Mouse (Mus musculus): ENCODE results near the gene B230118H07Rik. TPM values are rescaled to one million over a fixed set of nuclear protein-coding genes. Genes with fewer than 3 reads are reported as not detected.

The B230118H07Rik gene
- polyA plus RNA-seq, 1 experiment from 2014 or later: 61.1 TPM

DNA sequence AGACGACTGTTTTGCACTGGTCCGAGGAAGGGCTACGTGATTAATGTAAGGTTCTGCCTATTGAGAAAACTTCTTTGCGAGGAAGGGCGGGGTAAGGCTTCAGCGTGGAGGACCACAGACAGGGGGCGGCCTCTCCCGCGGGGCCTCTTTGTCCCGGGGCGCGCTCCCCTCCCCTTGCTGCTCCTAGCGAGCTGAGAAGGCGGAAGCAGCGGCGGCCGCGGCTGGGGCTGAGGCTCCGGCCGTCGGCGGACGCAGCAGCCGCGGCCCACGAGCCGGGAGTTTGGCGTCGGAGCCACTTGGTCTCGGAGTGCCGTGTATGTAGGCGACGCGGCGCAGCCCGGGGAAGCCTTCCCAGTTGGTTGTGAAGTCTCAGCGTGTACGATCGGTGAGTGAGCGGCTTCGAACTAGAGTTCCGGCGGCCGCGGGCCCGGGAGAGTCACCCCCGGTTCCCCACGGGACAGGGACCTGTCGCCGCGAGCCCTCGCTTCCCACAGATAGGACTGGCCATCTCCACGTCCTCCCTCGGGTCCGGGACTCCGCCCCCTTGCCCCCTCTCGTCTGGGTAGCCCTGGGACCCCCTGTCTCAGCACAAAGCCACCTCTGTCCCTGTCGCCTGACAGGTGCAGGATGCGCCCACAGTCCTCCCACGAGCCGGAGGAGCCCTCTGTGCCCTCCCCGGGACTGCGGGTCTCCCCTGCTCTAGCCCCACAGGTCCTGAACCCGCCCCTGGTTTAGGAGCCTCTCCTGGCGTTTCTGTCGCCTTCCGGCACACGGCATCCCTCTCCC lies 29.1 kb upstream of the B230118H07Rik start, which contains the start of gene Traf6:
TSS of gene Traf6 (plus strand) at position 194 of the 786 bp plus-strand sequence.
- Histone ChIP-seq H3K27me3 (ENCODE audit: control insufficient read depth, insufficient read depth, low read length) (no peaks in the 10 kb centered on the region), H3K9me3 (ENCODE audit: control insufficient read depth, low read length) (no peaks in the 10 kb centered on the region), H3K9ac (peak within 1 kb of the TSS; percentile 72), H3K4me3 (replicated peaks; ENCODE audit: low read length) (peak within 1 kb of the TSS; percentile 78), H3K27ac (peak within 1 kb of the TSS; percentile 5; the same call in 1 of the 2 replicates), H3K4me2 (replicated peaks) (peak within 1 kb of the TSS; percentile 74), H3K36me3 (replicated peaks; ENCODE audit: control insufficient read depth, insufficient read depth) (no peaks in the 10 kb centered on the region), H3K4me1 (replicated peaks; ENCODE audit: control insufficient read depth, insufficient read depth, low read length) (peaks cover 6% of the 10 kb centered on the region; the same call in 1 of the 2 replicates)
- under 1% methylated on average over 68 of the region's 68 CpGs for WGBS
- DNase-seq (ENCODE audit: low spot score) (peak; percentile 78), ATAC-seq (ENCODE audit: low FRiP score) (peak; percentile 88)

DNA sequence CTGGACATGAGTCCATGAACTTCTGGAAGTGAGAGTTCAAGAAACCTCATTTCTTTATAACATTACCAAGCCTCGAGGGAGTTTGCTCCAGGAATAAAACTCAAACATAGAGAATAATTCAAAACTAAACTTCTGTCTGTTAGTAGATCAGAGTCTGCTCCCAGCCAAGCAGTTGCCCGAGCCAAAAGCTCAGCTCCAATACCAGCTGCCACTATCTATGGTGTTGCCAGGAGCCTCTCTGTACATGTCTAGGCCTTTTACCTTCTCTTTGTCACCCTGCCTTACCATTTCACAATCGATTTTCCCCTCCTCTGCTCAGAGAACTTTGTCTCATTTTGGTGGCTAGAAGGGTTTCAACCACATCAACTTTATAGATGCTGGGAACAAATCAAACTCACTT lies 24.2 kb upstream of the B230118H07Rik start:
- ATAC-seq (ENCODE audit: low FRiP score): no peak
- WGBS: 87% methylated on average over 3 of the region's 3 CpGs

DNA sequence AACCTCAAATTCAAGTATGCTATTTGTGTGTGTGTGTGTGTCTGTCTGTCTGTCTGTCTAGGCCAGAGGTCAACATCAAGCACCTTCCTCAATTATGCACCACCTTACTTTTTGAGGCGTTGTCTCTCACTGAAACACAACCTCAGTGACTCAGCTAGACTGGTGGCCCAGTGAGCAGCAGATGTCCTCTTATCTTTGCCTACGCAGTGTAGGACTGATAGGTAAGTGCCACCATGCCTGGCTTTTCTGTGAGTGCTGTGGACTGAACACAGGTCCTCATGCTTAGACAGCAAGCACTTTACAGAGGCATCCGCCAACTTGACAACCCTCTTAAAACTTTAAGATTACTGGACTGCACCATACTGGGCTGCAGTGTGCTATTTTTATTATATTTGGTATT lies 19.4 kb upstream of the B230118H07Rik start:
- ATAC-seq (ENCODE audit: low FRiP score) (no peak), DNase-seq (ENCODE audit: low spot score) (no peak)
- H3K4me1 ChIP-seq (replicated peaks; ENCODE audit: control insufficient read depth, insufficient read depth, low read length): no peaks in the 10 kb centered on the region
- H3K9me3 ChIP-seq (ENCODE audit: control insufficient read depth, low read length): no peaks in the 10 kb centered on the region
- H3K4me2 ChIP-seq (replicated peaks): no peak overlapping the region
- no peaks in the 10 kb centered on the region for H3K36me3 ChIP-seq (replicated peaks; ENCODE audit: control insufficient read depth, insufficient read depth)
- H3K4me3 ChIP-seq (replicated peaks; ENCODE audit: low read length): no peak overlapping the region
- no peaks in the 10 kb centered on the region for H3K27me3 ChIP-seq (ENCODE audit: control insufficient read depth, insufficient read depth, low read length)
- H3K27ac ChIP-seq: no peak overlapping the region
- no peak overlapping the region for H3K9ac ChIP-seq
- WGBS: 92% methylated on average over 3 of the region's 3 CpGs

More for the DNA sequence above, 24.2 kb upstream of the B230118H07Rik start:
- no peak overlapping the region for H3K9ac ChIP-seq
- no peaks in the 10 kb centered on the region for H3K36me3 ChIP-seq (replicated peaks; ENCODE audit: control insufficient read depth, insufficient read depth)
- H3K4me1 ChIP-seq (replicated peaks; ENCODE audit: control insufficient read depth, insufficient read depth, low read length): no peaks in the 10 kb centered on the region
- H3K9me3 ChIP-seq (ENCODE audit: control insufficient read depth, low read length): no peaks in the 10 kb centered on the region
- no peak for DNase-seq (ENCODE audit: low spot score)
- no peaks in the 10 kb centered on the region for H3K27me3 ChIP-seq (ENCODE audit: control insufficient read depth, insufficient read depth, low read length)
- H3K4me2 ChIP-seq (replicated peaks): no peak overlapping the region
- no peak overlapping the region for H3K27ac ChIP-seq
- no peak overlapping the region for H3K4me3 ChIP-seq (replicated peaks; ENCODE audit: low read length)

DNA sequence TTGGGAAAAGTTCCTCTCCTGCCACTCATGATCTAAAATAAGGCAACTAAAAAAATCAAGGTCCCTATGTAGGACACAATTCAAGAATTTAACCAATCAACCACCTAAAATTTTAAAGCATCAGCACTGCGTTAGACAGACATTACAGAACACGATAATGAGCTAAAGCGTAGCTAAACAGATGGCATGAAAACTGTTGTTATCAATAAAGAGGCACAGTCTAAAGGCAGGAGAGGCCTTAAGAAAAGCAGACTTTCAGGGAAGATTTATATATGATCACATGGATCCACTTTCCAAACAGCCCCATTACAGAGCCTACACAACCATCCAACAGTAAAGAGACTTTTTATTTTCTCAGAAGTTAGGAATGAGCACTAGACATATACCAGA lies 16.4 kb upstream of the B230118H07Rik start:
- DNase-seq (ENCODE audit: low spot score) (no peak), ATAC-seq (ENCODE audit: low FRiP score) (peak; percentile 24; the same call in 1 of the 2 replicates)
- H3K4me1 ChIP-seq (replicated peaks; ENCODE audit: control insufficient read depth, insufficient read depth, low read length): no peaks in the 10 kb centered on the region
- no peaks in the 10 kb centered on the region; the same call in 1 of the 2 replicates for H3K27me3 ChIP-seq (ENCODE audit: control insufficient read depth, insufficient read depth, low read length)
- no peaks in the 10 kb centered on the region for H3K9me3 ChIP-seq (ENCODE audit: control insufficient read depth, low read length)
- 0 out of 2 replicates have a peak overlapping the region, but pooled peaks have one; percentile 16 for H3K9ac ChIP-seq
- H3K4me3 ChIP-seq (replicated peaks; ENCODE audit: low read length): no peak overlapping the region
- no peak overlapping the region for H3K4me2 ChIP-seq (replicated peaks)
- H3K36me3 ChIP-seq (replicated peaks; ENCODE audit: control insufficient read depth, insufficient read depth): no peaks in the 10 kb centered on the region
- 74% methylated on average over 3 of the region's 3 CpGs for WGBS
- peak overlapping the region; percentile 36; the same call in 1 of the 2 replicates for H3K27ac ChIP-seq

DNA sequence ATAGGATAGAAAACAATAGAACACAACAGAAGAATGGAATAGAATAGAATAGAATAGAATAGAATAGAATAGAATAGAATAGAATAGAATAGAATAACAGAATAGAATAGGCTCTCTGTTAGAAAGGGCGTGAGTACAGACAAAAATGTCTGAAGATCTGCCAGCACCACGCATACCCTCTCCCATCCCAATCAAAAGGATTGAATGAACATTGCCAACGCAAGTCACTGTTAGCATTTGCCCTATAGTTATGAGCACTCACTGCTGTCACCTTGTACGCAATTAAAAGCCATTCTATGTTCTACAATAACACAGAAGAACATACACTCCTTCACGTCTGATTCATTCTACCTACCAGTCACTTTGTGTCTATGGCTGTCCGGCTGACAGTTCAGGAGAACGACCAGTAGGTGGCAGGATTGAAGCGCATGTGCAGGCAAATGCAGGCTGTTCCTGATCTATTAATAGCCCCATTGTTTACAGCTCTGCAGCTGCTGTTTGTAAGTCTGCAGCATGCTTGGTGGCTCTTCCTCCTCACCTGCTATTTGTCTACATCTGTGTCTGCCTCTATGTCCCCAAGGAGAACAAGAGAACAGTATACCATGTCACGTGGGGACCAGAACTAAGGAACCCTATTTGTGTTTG lies 15.8 kb upstream of the B230118H07Rik start:
- H3K9me3 ChIP-seq (ENCODE audit: control insufficient read depth, low read length): no peaks in the 10 kb centered on the region
- no peaks in the 10 kb centered on the region for H3K36me3 ChIP-seq (replicated peaks; ENCODE audit: control insufficient read depth, insufficient read depth)
- H3K4me3 ChIP-seq (replicated peaks; ENCODE audit: low read length): no peak overlapping the region
- H3K4me1 ChIP-seq (replicated peaks; ENCODE audit: control insufficient read depth, insufficient read depth, low read length): no peaks in the 10 kb centered on the region
- no peaks in the 10 kb centered on the region; the same call in 1 of the 2 replicates for H3K27me3 ChIP-seq (ENCODE audit: control insufficient read depth, insufficient read depth, low read length)
- 0 out of 2 replicates have a peak overlapping the region, but pooled peaks have one; percentile 16 for H3K9ac ChIP-seq
- WGBS: 20% methylated on average over 9 of the region's 9 CpGs
- ATAC-seq (ENCODE audit: low FRiP score) (peak; percentile 76; the same call in 1 of the 2 replicates), DNase-seq (ENCODE audit: low spot score) (peak; percentile 79)
- H3K4me2 ChIP-seq (replicated peaks): no peak overlapping the region
- H3K27ac ChIP-seq: peak overlapping the region; percentile 36; the same call in 1 of the 2 replicates

DNA sequence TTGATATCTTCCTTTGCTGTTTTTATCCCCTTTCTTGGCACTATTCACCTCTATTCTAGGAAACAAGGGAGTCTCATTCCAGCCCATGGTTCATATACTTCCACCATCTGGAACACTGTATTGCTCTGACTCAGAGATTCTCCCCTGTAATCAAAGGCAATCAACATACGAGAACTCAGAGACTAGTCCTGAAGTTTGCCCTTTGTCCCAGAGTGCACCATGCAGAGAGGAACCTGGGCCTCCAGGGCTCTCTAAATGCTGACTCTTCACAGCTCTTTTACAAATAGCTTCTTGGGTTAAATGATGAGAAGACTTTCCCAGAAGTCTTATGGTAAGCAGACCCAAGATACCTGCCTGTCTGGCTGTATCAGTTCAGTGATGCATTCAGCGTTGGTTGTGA lies 11.2 kb upstream of the B230118H07Rik start:
- WGBS: 74% methylated on average over 2 of the region's 2 CpGs
- Histone ChIP-seq H3K4me2 (replicated peaks) (no peak overlapping the region), H3K4me3 (replicated peaks; ENCODE audit: low read length) (no peak overlapping the region), H3K36me3 (replicated peaks; ENCODE audit: control insufficient read depth, insufficient read depth) (no peaks in the 10 kb centered on the region), H3K4me1 (replicated peaks; ENCODE audit: control insufficient read depth, insufficient read depth, low read length) (no peaks in the 10 kb centered on the region), H3K27ac (no peak overlapping the region), H3K27me3 (ENCODE audit: control insufficient read depth, insufficient read depth, low read length) (no peaks in the 10 kb centered on the region; the same call in 1 of the 2 replicates), H3K9me3 (ENCODE audit: control insufficient read depth, low read length) (no peaks in the 10 kb centered on the region), H3K9ac (no peak overlapping the region)
- no peak for DNase-seq (ENCODE audit: low spot score)
- ATAC-seq (ENCODE audit: low FRiP score): no peak

DNA sequence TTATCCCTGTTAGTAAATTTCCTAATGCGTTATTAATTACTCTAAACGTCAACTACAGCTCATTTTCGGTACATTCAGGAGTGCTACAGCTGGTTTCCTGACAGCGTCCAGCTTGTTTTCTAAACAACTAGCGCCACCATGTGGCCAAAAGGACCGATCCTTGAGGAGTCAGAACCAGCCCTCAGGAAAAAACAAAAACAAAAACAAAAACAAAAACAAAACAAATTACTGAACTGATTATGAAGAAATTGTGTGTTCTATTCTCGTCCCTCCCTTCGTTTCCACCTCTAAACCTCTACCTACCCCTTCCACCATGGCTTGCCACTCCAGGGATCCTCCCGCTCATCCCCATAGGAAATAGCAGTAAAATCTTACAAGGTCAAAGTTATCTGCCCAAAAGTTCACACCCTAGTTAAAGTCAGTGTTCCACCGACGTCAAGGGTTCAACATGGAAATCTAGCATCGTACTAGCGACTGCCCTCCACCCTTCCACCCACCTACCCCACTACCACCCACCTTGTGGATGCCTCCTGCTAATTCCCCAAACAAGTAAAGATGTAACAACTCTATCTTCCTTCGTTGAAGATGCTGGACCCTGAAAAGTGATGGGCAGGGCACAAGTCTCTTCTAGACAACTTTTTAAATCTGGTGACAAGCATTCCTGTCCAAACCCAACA lies 3.7 kb upstream of the B230118H07Rik start:
- Histone ChIP-seq H3K27me3 (ENCODE audit: control insufficient read depth, insufficient read depth, low read length) (no peaks in the 10 kb centered on the region), H3K9me3 (ENCODE audit: control insufficient read depth, low read length) (no peaks in the 10 kb centered on the region), H3K27ac (no peak overlapping the region), H3K4me1 (replicated peaks; ENCODE audit: control insufficient read depth, insufficient read depth, low read length) (peaks cover 4% of the 10 kb centered on the region; the same call in 1 of the 2 replicates), H3K9ac (peak overlapping the region; percentile 51), H3K4me2 (replicated peaks) (peak overlapping the region; percentile 70), H3K36me3 (replicated peaks; ENCODE audit: control insufficient read depth, insufficient read depth) (no peaks in the 10 kb centered on the region), H3K4me3 (replicated peaks; ENCODE audit: low read length) (peak overlapping the region; percentile 28)
- DNase-seq (ENCODE audit: low spot score): peak; percentile 93
- peak; percentile 79 for ATAC-seq (ENCODE audit: low FRiP score)
- 20% methylated on average over 14 of the region's 14 CpGs for WGBS

DNA sequence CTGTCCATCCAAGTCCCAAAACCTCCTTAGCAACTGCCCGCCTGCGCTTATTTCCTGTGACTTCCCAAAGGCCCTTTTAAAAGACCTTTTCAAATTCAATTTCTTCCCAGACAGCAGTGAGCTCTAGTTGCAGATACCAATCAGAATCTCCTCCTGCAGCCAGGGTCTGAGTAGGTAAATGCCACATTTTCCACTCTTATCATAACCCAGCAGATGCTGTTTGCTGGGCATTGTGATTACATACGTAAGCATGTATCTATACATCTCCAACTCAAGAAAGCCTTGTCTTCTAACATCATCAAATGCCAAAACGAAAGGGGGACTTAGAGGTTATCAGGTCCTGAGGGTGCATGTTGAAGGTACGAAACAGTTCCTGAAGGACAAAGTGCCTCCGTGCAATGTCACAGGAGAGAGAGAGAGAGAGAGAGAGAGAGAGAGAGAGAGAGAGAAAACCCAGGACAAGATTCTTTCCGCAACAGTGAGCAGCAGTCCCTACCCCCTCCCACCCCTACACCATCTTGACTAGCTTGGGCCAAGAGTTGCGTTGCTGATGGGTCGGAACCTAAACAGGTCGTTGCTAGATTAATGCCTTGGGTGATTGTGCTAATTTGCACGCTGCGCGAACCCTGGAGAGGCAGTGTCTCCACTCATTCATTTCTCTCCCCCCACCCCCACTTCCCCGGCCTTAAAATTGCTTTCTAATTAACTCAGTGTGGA lies 3.0 kb upstream of the B230118H07Rik start:
- peak overlapping the region; percentile 70 for H3K4me2 ChIP-seq (replicated peaks)
- H3K9ac ChIP-seq: peak overlapping the region; percentile 51
- WGBS: 28% methylated on average over 14 of the region's 14 CpGs
- H3K9me3 ChIP-seq (ENCODE audit: control insufficient read depth, low read length): no peaks in the 10 kb centered on the region
- no peaks in the 10 kb centered on the region for H3K36me3 ChIP-seq (replicated peaks; ENCODE audit: control insufficient read depth, insufficient read depth)
- peak; percentile 55 for DNase-seq (ENCODE audit: low spot score)
- no peak overlapping the region for H3K27ac ChIP-seq
- H3K4me1 ChIP-seq (replicated peaks; ENCODE audit: control insufficient read depth, insufficient read depth, low read length): peaks cover 4% of the 10 kb centered on the region; the same call in 1 of the 2 replicates
- H3K27me3 ChIP-seq (ENCODE audit: control insufficient read depth, insufficient read depth, low read length): no peaks in the 10 kb centered on the region
- H3K4me3 ChIP-seq (replicated peaks; ENCODE audit: low read length): peak overlapping the region; percentile 28
- peak; percentile 68 for ATAC-seq (ENCODE audit: low FRiP score)
